Mouse (Mus musculus): ENCODE data around the gene Gabra4. TPM values are rescaled to one million over a fixed set of nuclear protein-coding genes. Genes with fewer than 3 reads are reported as not detected.

Gene Gabra4
- polyA plus RNA-seq, 1 experiment: not detected

GRCm38 (mm10) chr5:71648108-71648507 lies 10.0 kb downstream of the Gabra4 start:
- TF ChIP-seq CTCF (IDR thresholded peaks at IDR 0.05; ENCODE audit: insufficient read depth, low read depth, low read length): no peak
- Histone ChIP-seq H3K27ac (ENCODE audit: insufficient read depth, low read depth, low read length) (no peak overlapping the region), H3K4me1 (ENCODE audit: control insufficient read depth, insufficient read depth, low read length) (no peaks in the 10 kb centered on the region), H3K4me3 (ENCODE audit: insufficient read depth, low read depth, low read length) (no peak overlapping the region)
- 41% methylated on average over 2 of the region's 2 CpGs for WGBS

- H3K27ac ChIP-seq (ENCODE audit: insufficient read depth, low read depth, low read length): no peak overlapping the region
- no peak overlapping the region for H3K4me3 ChIP-seq (ENCODE audit: insufficient read depth, low read depth, low read length)
- peaks cover 2% of the 10 kb centered on the region; the same call in 1 of the 2 replicates for H3K4me1 ChIP-seq (ENCODE audit: control insufficient read depth, insufficient read depth, low read length)
- 43% methylated on average over 10 of the region's 10 CpGs for WGBS
- TF ChIP-seq CTCF (IDR thresholded peaks at IDR 0.05; ENCODE audit: insufficient read depth, low read depth, low read length) (no peak), POLR2A (IDR thresholded peaks at IDR 0.05; ENCODE audit: insufficient read depth, low read depth, low read length) (no peak)
Measured at GRCm38 (mm10) chr5:71639804-71640203, 18.3 kb downstream of the Gabra4 start.

GRCm38 (mm10) chr5:71627820-71628219 lies 30.3 kb downstream of the Gabra4 start:
- no peak for TF ChIP-seq CTCF (IDR thresholded peaks at IDR 0.05; ENCODE audit: insufficient read depth, low read depth, low read length)
- TF ChIP-seq POLR2A (IDR thresholded peaks at IDR 0.05; ENCODE audit: insufficient read depth, low read depth, low read length): no peak
- H3K4me1 ChIP-seq (ENCODE audit: control insufficient read depth, insufficient read depth, low read length): no peaks in the 10 kb centered on the region
- WGBS: 93% methylated on average over 3 of the region's 3 CpGs

GRCm38 (mm10) chr5:71616734-71617133 lies 41.4 kb downstream of the Gabra4 start:
- TF ChIP-seq CTCF (IDR thresholded peaks at IDR 0.05; ENCODE audit: insufficient read depth, low read depth, low read length): no peak
- TF ChIP-seq POLR2A (IDR thresholded peaks at IDR 0.05; ENCODE audit: insufficient read depth, low read depth, low read length): no peak
- H3K4me1 ChIP-seq (ENCODE audit: control insufficient read depth, insufficient read depth, low read length): no peaks in the 10 kb centered on the region
- no peak overlapping the region for H3K27ac ChIP-seq (ENCODE audit: insufficient read depth, low read depth, low read length)
- H3K4me3 ChIP-seq (ENCODE audit: insufficient read depth, low read depth, low read length): no peak overlapping the region
- 44% methylated on average over 4 of the region's 4 CpGs for WGBS

More at GRCm38 (mm10) chr5:71627820-71628219, 30.3 kb downstream of the Gabra4 start:
- Histone ChIP-seq H3K27ac (ENCODE audit: insufficient read depth, low read depth, low read length) (no peak overlapping the region), H3K4me3 (ENCODE audit: insufficient read depth, low read depth, low read length) (no peak overlapping the region)

GRCm38 (mm10) chr5:71614311-71614710 lies 43.8 kb downstream of the Gabra4 start:
- TF ChIP-seq CTCF (IDR thresholded peaks at IDR 0.05; ENCODE audit: insufficient read depth, low read depth, low read length) (no peak), POLR2A (IDR thresholded peaks at IDR 0.05; ENCODE audit: insufficient read depth, low read depth, low read length) (no peak)
- no peak overlapping the region for H3K27ac ChIP-seq (ENCODE audit: insufficient read depth, low read depth, low read length)
- 92% methylated on average over 1 of the region's 1 CpGs for WGBS
- H3K4me1 ChIP-seq (ENCODE audit: control insufficient read depth, insufficient read depth, low read length): no peaks in the 10 kb centered on the region
- no peak overlapping the region for H3K4me3 ChIP-seq (ENCODE audit: insufficient read depth, low read depth, low read length)

GRCm38 (mm10) chr5:71608735-71609134 lies 49.4 kb downstream of the Gabra4 start:
- Histone ChIP-seq H3K4me1 (ENCODE audit: control insufficient read depth, insufficient read depth, low read length) (no peaks in the 10 kb centered on the region), H3K4me3 (ENCODE audit: insufficient read depth, low read depth, low read length) (no peak overlapping the region), H3K27ac (ENCODE audit: insufficient read depth, low read depth, low read length) (no peak overlapping the region)
- no peak for TF ChIP-seq POLR2A (IDR thresholded peaks at IDR 0.05; ENCODE audit: insufficient read depth, low read depth, low read length)
- TF ChIP-seq CTCF (IDR thresholded peaks at IDR 0.05; ENCODE audit: insufficient read depth, low read depth, low read length): no peak
- WGBS: 89% methylated on average over 1 of the region's 1 CpGs

GRCm38 (mm10) chr5:71606907-71607306 lies 51.2 kb downstream of the Gabra4 start:
- Histone ChIP-seq H3K27ac (ENCODE audit: insufficient read depth, low read depth, low read length) (no peak overlapping the region), H3K4me3 (ENCODE audit: insufficient read depth, low read depth, low read length) (no peak overlapping the region), H3K4me1 (ENCODE audit: control insufficient read depth, insufficient read depth, low read length) (no peaks in the 10 kb centered on the region)
- 31% methylated on average over 4 of the region's 4 CpGs for WGBS
- TF ChIP-seq CTCF (IDR thresholded peaks at IDR 0.05; ENCODE audit: insufficient read depth, low read depth, low read length) (no peak), POLR2A (IDR thresholded peaks at IDR 0.05; ENCODE audit: insufficient read depth, low read depth, low read length) (no peak)

GRCm38 (mm10) chr5:71604128-71604690 lies 53.9 kb downstream of the Gabra4 start:
- Histone ChIP-seq H3K4me1 (ENCODE audit: control insufficient read depth, insufficient read depth, low read length) (no peaks in the 10 kb centered on the region), H3K4me3 (ENCODE audit: insufficient read depth, low read depth, low read length) (no peak overlapping the region), H3K27ac (ENCODE audit: insufficient read depth, low read depth, low read length) (peak overlapping the region; percentile 81)
- TF ChIP-seq CTCF (IDR thresholded peaks at IDR 0.05; ENCODE audit: insufficient read depth, low read depth, low read length) (no peak), POLR2A (IDR thresholded peaks at IDR 0.05; ENCODE audit: insufficient read depth, low read depth, low read length) (no peak)
- WGBS: 19% methylated on average over 8 of the region's 8 CpGs

GRCm38 (mm10) chr5:71595321-71595720 lies 62.8 kb downstream of the Gabra4 start:
- TF ChIP-seq POLR2A (IDR thresholded peaks at IDR 0.05; ENCODE audit: insufficient read depth, low read depth, low read length): no peak
- no peak for TF ChIP-seq CTCF (IDR thresholded peaks at IDR 0.05; ENCODE audit: insufficient read depth, low read depth, low read length)
- Histone ChIP-seq H3K4me3 (ENCODE audit: insufficient read depth, low read depth, low read length) (no peak overlapping the region), H3K27ac (ENCODE audit: insufficient read depth, low read depth, low read length) (no peak overlapping the region), H3K4me1 (ENCODE audit: control insufficient read depth, insufficient read depth, low read length) (no peaks in the 10 kb centered on the region)
- 70% methylated on average over 2 of the region's 2 CpGs for WGBS

Measured in olfactory bulb, adult 2 months (tissue).